Mouse (Mus musculus): ENCODE results near the gene Sp9. TPM values are rescaled to one million over a fixed set of nuclear protein-coding genes. Genes with fewer than 3 reads are reported as not detected.

Gene Sp9
- polyA plus RNA-seq, 1 experiment = 0.46 TPM

GRCm38 (mm10) chr2:73279271-73280038 is 7.7 kb downstream of the Sp9 start:
- no peak overlapping the region for H3K4me3 ChIP-seq (ENCODE audit: insufficient read depth, low read length)
- TF ChIP-seq CTCF (IDR thresholded peaks at IDR 0.05; ENCODE audit: borderline replicate concordance, insufficient read depth, low read length) (no peak), POLR2A (IDR thresholded peaks at IDR 0.05; ENCODE audit: low read depth, low read length) (no peak)
- H3K4me1 ChIP-seq (ENCODE audit: control insufficient read depth, insufficient read depth, low read length) = no peaks in the 10 kb centered on the region; the same call in 1 of the 2 replicates
- no peak overlapping the region for H3K27ac ChIP-seq (ENCODE audit: insufficient read depth, low read length)

GRCm38 (mm10) chr2:73280356-73281047 is 8.8 kb downstream of the Sp9 start:
- no peaks in the 10 kb centered on the region; the same call in 1 of the 2 replicates for H3K4me1 ChIP-seq (ENCODE audit: control insufficient read depth, insufficient read depth, low read length)
- TF ChIP-seq POLR2A (IDR thresholded peaks at IDR 0.05; ENCODE audit: low read depth, low read length) = no peak
- TF ChIP-seq CTCF (IDR thresholded peaks at IDR 0.05; ENCODE audit: borderline replicate concordance, insufficient read depth, low read length) = no peak
- H3K27ac ChIP-seq (ENCODE audit: insufficient read depth, low read length) = no peak overlapping the region
- H3K4me3 ChIP-seq (ENCODE audit: insufficient read depth, low read length) = no peak overlapping the region

DNA sequence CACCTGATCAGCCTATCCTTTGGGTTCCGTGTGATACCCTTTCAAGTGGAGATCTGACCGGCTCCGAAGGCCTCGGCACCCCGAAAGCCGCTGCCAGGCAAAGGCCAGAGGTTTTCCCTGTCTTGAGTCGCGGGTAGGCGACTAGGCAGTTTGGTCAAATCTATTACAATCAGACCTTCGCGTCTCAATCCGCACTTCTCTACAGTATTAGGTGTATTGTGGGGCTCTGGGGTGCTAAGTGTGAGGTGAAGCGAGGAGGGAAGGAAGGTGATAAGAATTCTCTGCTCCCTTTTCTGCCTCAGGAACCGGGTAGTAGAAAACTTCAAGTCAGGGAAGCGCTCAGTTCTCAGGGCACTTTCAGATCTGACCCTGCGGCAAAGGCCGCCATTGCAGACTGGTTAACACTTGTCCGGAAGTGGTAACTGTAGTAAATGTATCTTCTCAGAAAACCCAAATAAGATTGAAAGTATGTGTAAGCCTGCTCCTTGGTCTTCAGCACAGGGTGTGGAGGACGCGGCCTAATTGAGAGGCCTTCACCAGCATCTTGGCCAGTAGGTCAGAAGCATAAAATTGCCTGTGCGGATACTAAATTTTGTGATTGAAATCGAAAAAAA is 9.4 kb downstream of the Sp9 start:
- Histone ChIP-seq H3K27ac (ENCODE audit: insufficient read depth, low read length) (no peak overlapping the region), H3K4me1 (ENCODE audit: control insufficient read depth, insufficient read depth, low read length) (no peaks in the 10 kb centered on the region; the same call in 1 of the 2 replicates), H3K4me3 (ENCODE audit: insufficient read depth, low read length) (no peak overlapping the region)
- TF ChIP-seq CTCF (IDR thresholded peaks at IDR 0.05; ENCODE audit: borderline replicate concordance, insufficient read depth, low read length) (no peak), POLR2A (IDR thresholded peaks at IDR 0.05; ENCODE audit: low read depth, low read length) (no peak)

GRCm38 (mm10) chr2:73281707-73282106 is 10.0 kb downstream of the Sp9 start:
- Histone ChIP-seq H3K4me1 (ENCODE audit: control insufficient read depth, insufficient read depth, low read length) (no peaks in the 10 kb centered on the region; the same call in 1 of the 2 replicates), H3K4me3 (ENCODE audit: insufficient read depth, low read length) (no peak overlapping the region), H3K27ac (ENCODE audit: insufficient read depth, low read length) (no peak overlapping the region)
- TF ChIP-seq POLR2A (IDR thresholded peaks at IDR 0.05; ENCODE audit: low read depth, low read length) (no peak), CTCF (IDR thresholded peaks at IDR 0.05; ENCODE audit: borderline replicate concordance, insufficient read depth, low read length) (no peak)

DNA sequence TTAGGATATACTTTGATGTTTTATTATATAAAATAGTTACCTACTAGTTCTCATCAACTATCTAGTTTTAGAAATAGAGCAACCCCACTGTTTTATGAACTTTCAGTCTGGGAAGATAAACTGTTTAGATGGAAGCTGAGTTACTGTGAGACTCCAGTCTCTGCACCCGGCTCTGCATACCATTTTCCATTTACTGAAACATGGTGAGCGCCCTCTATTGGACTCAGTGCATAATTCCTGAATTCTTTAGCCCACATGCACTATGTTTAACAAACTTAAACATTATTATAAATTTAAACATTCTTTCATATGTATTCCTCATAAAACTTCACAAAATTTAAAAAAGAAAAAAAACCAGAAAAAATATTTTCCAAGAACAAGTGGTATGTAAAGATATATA is 13.9 kb downstream of the Sp9 start:
- Histone ChIP-seq H3K4me3 (ENCODE audit: insufficient read depth, low read length) (no peak overlapping the region), H3K27ac (ENCODE audit: insufficient read depth, low read length) (no peak overlapping the region), H3K4me1 (ENCODE audit: control insufficient read depth, insufficient read depth, low read length) (no peaks in the 10 kb centered on the region)
- no peak for TF ChIP-seq CTCF (IDR thresholded peaks at IDR 0.05; ENCODE audit: borderline replicate concordance, insufficient read depth, low read length)
- no peak for TF ChIP-seq POLR2A (IDR thresholded peaks at IDR 0.05; ENCODE audit: low read depth, low read length)

- TF ChIP-seq POLR2A (IDR thresholded peaks at IDR 0.05; ENCODE audit: low read depth, low read length) (no peak), CTCF (IDR thresholded peaks at IDR 0.05; ENCODE audit: borderline replicate concordance, insufficient read depth, low read length) (no peak)
- Histone ChIP-seq H3K4me1 (ENCODE audit: control insufficient read depth, insufficient read depth, low read length) (no peaks in the 10 kb centered on the region), H3K4me3 (ENCODE audit: insufficient read depth, low read length) (no peak overlapping the region), H3K27ac (ENCODE audit: insufficient read depth, low read length) (no peak overlapping the region)
Measured at GRCm38 (mm10) chr2:73291130-73291529, 19.4 kb downstream of the Sp9 start.

DNA sequence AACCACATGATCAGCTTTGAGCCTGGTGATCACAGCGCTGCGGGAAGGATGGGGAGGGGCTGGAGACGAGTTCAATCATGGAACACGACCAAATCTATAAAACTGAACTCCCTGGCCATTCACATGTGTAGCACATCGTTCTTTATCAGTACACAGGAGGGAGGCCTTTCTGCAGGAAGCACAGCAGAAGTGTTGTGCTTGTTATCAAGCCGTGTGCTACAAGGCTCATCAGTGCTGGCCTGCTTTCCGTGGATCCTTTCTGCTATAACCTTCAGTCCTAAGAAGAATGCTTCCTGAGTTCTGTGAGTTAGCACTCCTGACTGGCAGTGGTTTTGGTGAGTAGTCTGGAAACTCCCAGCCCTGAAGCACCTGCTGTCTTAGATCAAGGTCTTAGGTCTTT is 23.3 kb downstream of the Sp9 start:
- TF ChIP-seq POLR2A (IDR thresholded peaks at IDR 0.05; ENCODE audit: low read depth, low read length) (no peak), CTCF (IDR thresholded peaks at IDR 0.05; ENCODE audit: borderline replicate concordance, insufficient read depth, low read length) (no peak)
- H3K27ac ChIP-seq (ENCODE audit: insufficient read depth, low read length) = no peak overlapping the region
- no peaks in the 10 kb centered on the region for H3K4me1 ChIP-seq (ENCODE audit: control insufficient read depth, insufficient read depth, low read length)
- H3K4me3 ChIP-seq (ENCODE audit: insufficient read depth, low read length) = no peak overlapping the region

DNA sequence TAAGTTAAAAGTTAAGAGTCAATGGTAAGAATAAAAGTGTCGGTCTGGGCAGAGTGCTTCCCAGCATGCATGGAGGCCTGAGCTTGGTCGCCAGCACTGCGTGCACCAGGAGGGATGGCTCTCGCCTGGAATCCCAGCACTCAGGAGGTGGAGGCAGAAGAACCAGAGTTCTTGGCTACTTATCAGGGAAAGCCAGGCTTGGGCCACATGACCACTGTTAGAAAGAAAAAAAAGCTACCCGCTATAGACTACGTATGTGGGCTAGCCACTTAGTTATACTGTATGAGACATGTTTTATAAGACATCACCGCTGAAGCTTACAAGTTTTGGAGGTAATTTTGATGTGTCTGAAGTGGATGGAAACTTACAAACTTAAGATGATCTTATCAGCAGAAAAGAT is 26.4 kb downstream of the Sp9 start:
- Histone ChIP-seq H3K4me1 (ENCODE audit: control insufficient read depth, insufficient read depth, low read length) (no peaks in the 10 kb centered on the region), H3K4me3 (ENCODE audit: insufficient read depth, low read length) (no peak overlapping the region), H3K27ac (ENCODE audit: insufficient read depth, low read length) (no peak overlapping the region)
- TF ChIP-seq CTCF (IDR thresholded peaks at IDR 0.05; ENCODE audit: borderline replicate concordance, insufficient read depth, low read length) (no peak), POLR2A (IDR thresholded peaks at IDR 0.05; ENCODE audit: low read depth, low read length) (no peak)

GRCm38 (mm10) chr2:73298841-73299240 is 27.1 kb downstream of the Sp9 start:
- Histone ChIP-seq H3K27ac (ENCODE audit: insufficient read depth, low read length) (no peak overlapping the region), H3K4me3 (ENCODE audit: insufficient read depth, low read length) (no peak overlapping the region), H3K4me1 (ENCODE audit: control insufficient read depth, insufficient read depth, low read length) (no peaks in the 10 kb centered on the region)
- TF ChIP-seq CTCF (IDR thresholded peaks at IDR 0.05; ENCODE audit: borderline replicate concordance, insufficient read depth, low read length) = no peak
- no peak for TF ChIP-seq POLR2A (IDR thresholded peaks at IDR 0.05; ENCODE audit: low read depth, low read length)

GRCm38 (mm10) chr2:73301979-73302378 is 30.3 kb downstream of the Sp9 start:
- H3K4me3 ChIP-seq (ENCODE audit: insufficient read depth, low read length) = no peak overlapping the region
- H3K4me1 ChIP-seq (ENCODE audit: control insufficient read depth, insufficient read depth, low read length) = no peaks in the 10 kb centered on the region
- no peak for TF ChIP-seq CTCF (IDR thresholded peaks at IDR 0.05; ENCODE audit: borderline replicate concordance, insufficient read depth, low read length)
- H3K27ac ChIP-seq (ENCODE audit: insufficient read depth, low read length) = no peak overlapping the region
